Mouse (Mus musculus) gastrocnemius, postnatal 36 days (tissue): ENCODE measurements around the gene Rtkn. TPM values are rescaled to one million over a fixed set of nuclear protein-coding genes. Genes with fewer than 3 reads are reported as not detected.

ENCODE experiments used
- DNase-seq, 2 experiments: peaks; one replicate each; pipeline ENCODE4 v3.0.0; 2022
- intact Hi-C: fragments of 180-260 bp; cut with DNase I; formaldehyde crosslinking; loops from one replicate; pipeline ENCODE4 v1.15.1; 2025
- total RNA-seq, 2 experiments: library from RNA; stranded (reverse); gene quantifications; 2 replicates each; pipeline ENCODE4 v1.2.3; 2021

The Rtkn gene
- total RNA-seq, 2 experiments from 2014 or later: 11.3 to 13.8 TPM

DNA sequence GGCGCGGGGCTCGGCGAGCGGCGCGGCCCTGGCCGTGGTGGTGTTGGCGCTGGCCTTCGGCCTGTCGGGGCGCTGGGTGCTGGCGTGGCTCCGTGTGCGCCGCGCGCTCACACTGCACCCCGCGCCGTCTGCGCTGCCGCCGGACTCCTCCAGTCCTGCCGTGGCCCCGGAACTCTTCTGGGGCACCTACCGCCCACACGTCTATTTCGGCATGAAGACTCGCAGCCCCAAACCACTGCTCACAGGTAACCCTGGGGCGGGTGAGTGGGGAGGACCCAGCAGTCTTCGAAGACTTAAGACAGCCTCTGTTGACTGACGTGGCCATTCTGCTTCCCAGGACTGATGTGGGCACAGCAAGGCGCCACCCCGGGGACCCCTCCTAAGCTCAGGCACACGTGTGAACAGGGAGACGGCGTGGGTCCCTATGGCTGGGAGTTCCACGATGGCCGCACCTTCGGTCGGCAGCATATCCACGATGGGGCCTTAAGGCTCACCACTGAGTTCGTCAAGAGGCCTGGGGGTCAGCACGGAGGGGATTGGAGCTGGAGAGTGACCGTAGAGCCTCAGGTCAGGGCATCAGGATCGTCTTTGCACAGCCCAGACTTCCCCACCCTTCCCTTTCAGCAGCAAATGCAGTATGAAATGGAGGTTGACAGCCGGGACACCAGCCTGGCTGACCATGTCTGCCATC lies 19.4 kb upstream of the Rtkn start:
- no peak for DNase-seq
- intact Hi-C loops: loop anchor here (2.0 kb wide), 1 partner anchor 45 kb away; no protein-coding TSS in a partner anchor

- intact Hi-C loops: no loop called here
Observed at GRCm38 (mm10) chr6:83116373-83117164, 18.7 kb upstream of the Rtkn start.

DNA sequence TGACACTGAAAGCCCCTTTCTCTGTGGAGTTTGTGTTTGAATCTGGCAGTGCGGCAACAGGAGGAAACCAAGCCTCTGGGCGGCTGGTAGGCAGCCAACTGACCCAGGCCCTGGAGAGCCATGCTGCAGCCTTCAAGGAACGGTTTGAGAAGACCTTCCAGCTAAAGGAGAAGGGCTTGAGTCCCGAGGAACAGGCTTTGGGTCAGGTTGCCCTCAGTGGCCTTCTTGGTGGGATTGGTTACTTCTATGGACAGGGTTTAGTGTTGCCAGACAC lies 18.2 kb upstream of the Rtkn start:
- intact Hi-C loops: no loop called here
- DNase-seq: no peak

More at GRCm38 (mm10) chr6:83116373-83117164, 18.7 kb upstream of the Rtkn start:
- DNase-seq: no peak

DNA sequence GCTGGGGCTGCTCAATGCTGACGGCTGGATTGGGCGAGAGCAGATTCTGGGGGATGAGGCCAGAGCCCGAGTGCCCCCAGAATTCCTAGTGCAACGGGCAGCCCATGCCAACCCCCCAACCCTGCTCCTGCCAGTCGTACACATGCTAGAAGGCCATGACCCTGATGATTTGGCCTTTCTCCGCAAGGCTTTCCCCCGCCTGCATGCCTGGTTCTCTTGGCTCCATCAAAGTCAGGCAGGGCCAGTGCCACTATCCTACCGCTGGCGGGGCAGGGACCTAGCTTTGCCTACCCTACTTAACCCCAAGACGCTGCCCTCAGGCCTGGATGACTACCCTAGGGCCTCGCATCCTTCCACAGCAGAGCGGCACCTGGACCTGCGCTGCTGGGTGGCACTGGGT lies 17.6 kb upstream of the Rtkn start:
- intact Hi-C loops: no loop called here
- DNase-seq: no peak

DNA sequence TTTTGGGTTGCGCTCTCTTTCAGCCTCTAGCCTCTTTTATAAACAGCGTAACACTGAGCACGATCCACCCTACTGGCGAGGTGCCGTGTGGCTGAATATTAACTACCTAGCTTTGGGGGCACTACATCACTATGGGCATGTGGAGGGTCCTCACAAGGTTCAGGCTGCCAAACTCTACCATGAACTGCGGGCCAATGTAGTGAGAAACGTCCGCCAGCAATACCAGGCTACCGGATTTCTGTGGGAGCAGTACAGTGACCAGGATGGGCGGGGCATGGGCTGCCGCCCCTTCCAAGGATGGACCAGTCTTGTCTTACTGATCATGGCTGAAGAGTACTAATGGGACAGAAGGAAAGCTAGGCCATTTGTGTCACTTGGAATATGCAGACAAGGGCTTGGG lies 16.9 kb upstream of the Rtkn start:
- DNase-seq: no peak
- intact Hi-C loops: no loop called here

GRCm38 (mm10) chr6:83118825-83119733 lies 16.2 kb upstream of the Rtkn start:
- intact Hi-C loops: no loop called here
- DNase-seq: no peak

DNA sequence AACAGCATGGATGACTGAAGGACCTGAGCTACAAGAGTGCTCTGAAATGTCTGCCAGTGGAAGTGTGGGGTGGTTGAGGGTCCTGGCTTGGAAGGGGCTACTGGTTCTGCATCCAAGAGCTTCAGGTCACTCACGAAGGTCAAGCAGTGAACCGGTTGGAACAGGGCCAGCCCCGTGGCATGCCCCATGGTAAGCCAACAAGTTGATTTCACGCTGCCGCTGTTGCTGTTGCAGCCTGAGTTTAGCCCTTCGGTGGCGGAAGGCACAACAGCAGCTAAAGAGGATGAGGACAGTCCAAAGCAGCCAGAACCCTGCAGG lies 15.6 kb upstream of the Rtkn start:
- no peak for DNase-seq
- intact Hi-C loops: no loop called here

GRCm38 (mm10) chr6:83120930-83121862 lies 14.1 kb upstream of the Rtkn start, which contains the start of gene Wbp1:
TSS of gene Wbp1 (minus strand) at chr6:83121559.
- intact Hi-C loops: no loop called here
- DNase-seq: peak; percentile 82 to 91

GRCm38 (mm10) chr6:83121863-83122710 lies 13.2 kb upstream of the Rtkn start:
- DNase-seq: no peak
- intact Hi-C loops: no loop called here

- intact Hi-C loops: no loop called here
- no peak for DNase-seq
Observed at GRCm38 (mm10) chr6:83122961-83123360, 12.3 kb upstream of the Rtkn start.

DNA sequence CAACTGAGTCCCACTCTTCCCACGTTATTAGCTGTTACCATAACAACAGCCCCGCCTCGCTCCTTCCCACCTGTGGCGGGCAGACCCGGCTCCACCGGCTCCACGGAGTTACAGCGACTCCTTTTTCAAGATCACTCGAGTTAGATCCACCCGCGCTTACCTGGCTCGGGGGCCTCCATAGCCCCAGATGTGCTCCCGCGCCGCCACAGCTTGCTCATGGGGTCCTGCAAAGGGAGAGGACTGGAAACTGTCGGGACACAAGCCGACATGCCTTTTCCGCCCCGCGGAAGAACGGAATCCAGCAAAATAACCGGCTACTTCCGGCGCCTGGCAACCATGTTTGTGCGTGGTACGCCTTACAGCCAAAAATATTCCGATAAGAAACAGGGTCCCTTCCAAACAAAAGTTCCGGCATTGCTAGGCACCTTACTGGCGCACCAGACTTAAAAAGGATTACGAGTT lies 10.4 kb upstream of the Rtkn start:
- DNase-seq: peak; percentile 88
- intact Hi-C loops: no loop called here

DNA sequence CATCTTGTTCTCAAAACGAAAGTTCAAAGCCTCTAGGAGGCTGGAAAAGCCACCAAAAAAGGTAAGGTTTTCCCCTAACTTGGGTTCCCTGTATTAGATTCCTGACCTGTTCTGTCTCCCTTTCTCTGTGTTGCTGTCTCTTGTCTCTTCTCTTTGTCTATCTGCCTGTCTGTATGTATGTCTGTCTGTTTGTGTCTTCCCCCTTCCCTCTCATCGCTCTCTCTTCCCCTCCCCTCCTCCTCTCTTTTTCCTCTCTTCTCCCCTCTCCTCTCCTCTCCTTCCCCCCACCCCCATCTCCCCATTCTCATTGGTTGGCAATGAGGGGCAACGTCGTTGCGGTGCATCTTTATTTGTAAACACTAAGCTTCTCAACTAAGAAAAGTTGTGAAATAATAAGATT lies 9.9 kb upstream of the Rtkn start, which contains the start of gene Ino80b:
Gene Ino80b, minus strand, starts transcription at position 101 of the 400 bp plus-strand sequence.
- intact Hi-C loops: no loop called here

DNA sequence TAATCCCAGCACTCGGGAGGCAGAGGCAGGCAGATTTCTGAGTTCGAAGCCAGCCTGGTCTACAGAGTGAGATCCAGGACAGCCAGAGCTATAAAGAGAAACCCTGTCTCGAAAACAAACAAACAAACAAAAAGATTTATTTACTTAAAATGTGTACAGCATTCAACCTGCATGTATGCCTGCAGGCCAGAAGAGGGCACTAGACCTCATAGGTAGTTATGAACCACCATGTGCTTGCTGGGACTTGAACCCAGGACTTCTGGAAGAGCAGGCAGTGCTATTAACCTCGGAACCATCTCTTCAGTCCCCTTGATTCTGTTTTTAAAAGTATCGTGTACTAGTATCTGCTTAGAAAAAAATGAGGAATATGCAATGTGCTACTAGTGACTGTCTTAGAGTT lies 7.8 kb upstream of the Rtkn start:
- intact Hi-C loops: no loop called here
- no peak for DNase-seq

More for the DNA sequence above, 9.9 kb upstream of the Rtkn start, which contains the start of gene Ino80b:
- no peak for DNase-seq

DNA sequence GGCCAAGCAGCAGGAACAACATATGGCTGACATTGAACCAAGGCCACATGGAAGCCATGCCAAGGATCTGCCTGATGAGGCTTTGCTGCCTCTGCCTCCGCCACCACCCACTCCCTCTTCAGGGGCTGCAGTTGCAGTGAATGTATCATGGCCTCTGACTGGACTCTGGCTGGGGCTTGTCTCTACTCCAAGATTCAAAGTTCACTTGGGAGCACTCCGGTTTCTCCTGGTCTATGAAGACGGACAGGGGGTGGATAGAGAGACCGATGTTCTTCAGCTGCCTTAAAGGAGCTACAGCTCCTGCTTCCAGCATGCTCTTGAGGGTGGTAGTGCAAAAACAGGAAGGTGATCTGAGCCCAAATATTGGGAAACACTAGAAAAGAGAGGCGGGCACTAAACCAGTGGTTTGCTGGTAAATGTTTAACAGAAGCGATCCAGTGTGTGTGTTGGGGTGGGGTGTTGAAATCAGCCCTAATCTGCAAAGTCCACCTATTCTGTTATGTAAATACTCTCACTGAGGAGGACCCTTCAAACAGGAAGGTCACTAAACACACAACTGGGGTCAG lies 3.7 kb upstream of the Rtkn start:
- no peak for DNase-seq
- intact Hi-C loops: no loop called here

DNA sequence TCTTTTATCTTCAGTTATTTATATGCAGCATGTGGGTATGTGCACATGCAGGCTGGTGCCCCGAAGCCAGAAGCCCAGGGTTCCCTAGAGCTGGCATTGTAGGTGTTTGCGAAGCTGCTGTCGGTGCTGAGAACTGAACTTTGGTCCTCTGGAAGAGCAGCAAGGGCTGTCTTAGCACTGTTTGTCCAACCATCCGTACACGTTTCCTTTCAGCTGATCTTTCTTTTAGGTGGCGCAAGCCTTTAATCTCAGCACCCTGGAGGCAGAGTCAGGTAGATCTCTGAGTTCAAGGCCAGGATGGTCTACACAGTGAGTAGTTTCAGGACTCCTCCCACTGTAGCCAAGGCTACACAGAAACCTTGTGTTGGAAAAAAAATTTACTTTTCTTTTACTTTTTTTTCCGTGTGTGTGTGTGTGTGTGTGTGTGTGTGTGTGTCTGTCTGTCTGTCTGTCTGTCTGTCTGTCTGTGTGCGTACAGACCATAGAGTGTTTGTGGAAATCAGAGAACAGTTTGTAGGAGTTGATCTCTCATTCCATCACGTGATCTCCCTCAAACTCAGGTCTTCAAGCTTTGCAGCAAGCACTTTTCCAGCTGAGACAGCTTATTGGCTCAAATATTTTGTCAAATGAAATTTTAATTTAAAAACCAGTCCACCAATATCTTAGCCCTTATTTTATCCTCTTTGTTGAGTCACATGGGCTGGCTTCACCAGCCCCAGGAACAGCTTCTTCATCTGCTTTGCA lies 2.9 kb upstream of the Rtkn start:
- DNase-seq: no peak

GRCm38 (mm10) chr6:83134226-83134625 lies 1.0 kb upstream of the Rtkn start:
- no peak for DNase-seq
- intact Hi-C loops: no loop called here

More for the DNA sequence above, 2.9 kb upstream of the Rtkn start:
- intact Hi-C loops: no loop called here

- intact Hi-C loops: no loop called here
- peak; percentile 42 to 56 for DNase-seq
Observed at GRCm38 (mm10) chr6:83135571-83136161, 403 bp downstream of the Rtkn start.
